Mouse (Mus musculus) heart, embryonic 13.5 days (tissue): Measurements from ENCODE around the gene Golt1a. TPM values are rescaled to one million over a fixed set of nuclear protein-coding genes. Genes with fewer than 3 reads are reported as not detected.
A peak's percentile ranks its signal among the peaks of the same experiment; 100 is the strongest.
"Not testable (repeated sequence)": the region's sequence is repeated elsewhere in the genome, so short reads cannot be mapped to it uniquely, and the experiment has no call there.

ENCODE experiments used
- ATAC-seq: fragments of 200-750 bp; cut with Nextera tagmentation; 2 replicates; pipeline ENCODE4 v1.8.0; 2017; ENCODE audit warnings: moderate TSS enrichment; ENCODE audit not compliant: insufficient number of reproducible peaks, low FRiP score, low TSS enrichment; ENCODE audit errors: extremely low read depth
- H3K27ac ChIP-seq: fragments of 300-500 bp; sonication (generic); replicated peaks from 2 replicates; pipeline ENCODE4 v1.5.1; 2015; ENCODE audit warnings: moderate library complexity, mild to moderate bottlenecking, inconsistent platforms
- H3K27me3 ChIP-seq: fragments of 300-500 bp; sonication (generic); replicated peaks from 2 replicates; pipeline ENCODE4 v1.6.1; 2015; ENCODE audit warnings: mild to moderate bottlenecking, inconsistent platforms
- H3K36me3 ChIP-seq: fragments of 300-500 bp; sonication (generic); 2 replicates; pipeline ENCODE4 v1.6.1; 2015; ENCODE audit warnings: mild to moderate bottlenecking, inconsistent platforms
- H3K4me1 ChIP-seq: fragments of 300-500 bp; sonication (generic); 2 replicates; pipeline ENCODE4 v1.6.1; 2015; ENCODE audit warnings: inconsistent platforms
- H3K4me2 ChIP-seq: fragments of 300-500 bp; sonication (generic); 2 replicates; pipeline ENCODE4 v1.6.1; 2015; ENCODE audit warnings: inconsistent platforms, mild to moderate bottlenecking, moderate library complexity
- H3K4me3 ChIP-seq: fragments of 300-500 bp; sonication (generic); 2 replicates; pipeline ENCODE4 v1.5.1; 2015; ENCODE audit warnings: moderate library complexity, mild to moderate bottlenecking, inconsistent platforms
- H3K9ac ChIP-seq: fragments of 300-500 bp; sonication (generic); 2 replicates; pipeline ENCODE4 v1.6.1; 2015; ENCODE audit warnings: inconsistent platforms, mild to moderate bottlenecking, moderate library complexity
- H3K9me3 ChIP-seq: fragments of 300-500 bp; sonication (generic); 2 replicates; pipeline ENCODE4 v1.6.1; 2016; ENCODE audit warnings: inconsistent platforms
- WGBS: fragments of 180-500 bp; shearing (Covaris S2); methylation state at CpG from one replicate; pipeline ENCODE4 v1.1.7; 2015; ENCODE audit warnings: mixed read lengths; 5-methylcytosine and 5-hydroxymethylcytosine counted together
- polyA plus RNA-seq: library from polyadenylated mRNA; unstranded; fragments of >200 nt; fragmentation: Nextera tagmentation; extraction: Ambion mirVana; gene quantifications from 2 replicates; pipeline ENCODE4 v1.2.1, GENCODE M21; 2015

Gene Golt1a
- polyA plus RNA-seq, 1 experiment from 2014 or later, result 0.13 TPM

DNA sequence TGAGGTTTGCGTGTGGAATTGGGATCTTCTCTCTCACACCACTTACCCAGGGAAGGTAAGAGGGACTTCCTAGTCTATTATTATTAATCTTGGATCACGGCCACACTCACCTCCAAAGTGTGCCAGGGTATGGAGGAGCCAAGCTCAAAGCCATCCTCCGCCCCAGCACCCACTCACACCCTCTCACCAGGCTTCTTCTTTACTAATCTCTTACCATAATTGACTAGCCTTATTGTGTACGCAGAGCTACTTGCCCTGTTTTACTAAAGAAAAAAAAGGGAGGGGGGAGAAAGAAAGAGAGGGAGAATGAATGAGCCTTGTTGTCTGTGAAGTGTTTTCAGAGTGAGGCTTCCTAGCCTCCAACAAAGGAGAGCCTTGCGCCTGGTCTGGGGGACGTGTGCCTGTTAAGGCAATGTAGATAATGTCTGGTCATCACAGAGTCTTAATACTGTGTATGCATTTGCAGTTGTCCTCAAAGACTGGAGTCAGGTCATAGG, 18.7 kb downstream of the Golt1a start:
- H3K4me2 ChIP-seq, result no peak overlapping the region
- ATAC-seq, result no peak
- 70% methylated on average over 6 of the region's 6 CpGs for WGBS

DNA sequence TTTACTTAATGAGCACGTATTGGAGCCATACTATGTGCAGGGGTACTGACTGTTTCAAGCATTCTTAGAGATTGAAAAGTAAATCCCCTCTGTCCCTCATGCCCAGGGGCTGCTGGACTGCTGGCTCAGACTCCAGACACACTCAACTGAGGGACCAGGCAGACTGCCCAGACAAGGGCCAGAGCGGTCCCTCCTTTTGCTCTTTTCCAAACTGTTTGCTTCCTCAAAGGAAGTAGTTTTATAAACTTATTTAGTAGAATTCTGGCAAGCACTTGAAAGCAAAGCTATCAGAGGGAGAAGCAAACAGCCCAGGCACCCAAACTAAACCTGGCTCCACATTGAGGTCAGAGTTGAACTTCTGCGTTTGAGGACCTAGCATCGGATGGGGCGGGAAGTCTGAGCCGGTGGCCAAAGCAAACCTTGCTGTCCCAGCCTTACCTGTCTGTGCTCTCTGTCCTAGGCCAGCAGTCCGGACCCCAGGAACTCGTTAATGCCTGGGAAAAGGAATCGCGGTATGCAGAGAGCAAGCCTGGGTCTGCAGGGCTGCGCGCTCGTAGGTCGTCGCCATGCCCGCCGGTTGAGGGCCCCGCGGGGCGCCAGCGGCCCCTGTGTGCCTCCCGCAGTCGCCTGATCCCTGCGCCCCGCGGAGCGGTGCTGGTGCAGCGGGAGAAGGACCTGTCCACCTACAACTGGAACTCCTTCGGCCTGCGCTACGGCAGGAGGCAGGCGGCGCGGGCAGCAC, 19.5 kb downstream of the Golt1a start:
- peaks cover 9% of the 10 kb centered on the region for H3K4me1 ChIP-seq
- H3K4me2 ChIP-seq, result peak overlapping the region; percentile 71
- WGBS, result 10% methylated on average over 34 of the region's 34 CpGs
- peaks cover 57% of the 10 kb centered on the region for H3K27me3 ChIP-seq
- no peak overlapping the region for H3K27ac ChIP-seq
- H3K4me3 ChIP-seq, result peak overlapping the region; percentile 45
- H3K9me3 ChIP-seq, result no peaks in the 10 kb centered on the region
- peak overlapping the region; percentile 58 for H3K9ac ChIP-seq
- no peak for ATAC-seq
- H3K36me3 ChIP-seq, result no peaks in the 10 kb centered on the region

More for the DNA sequence above, 18.7 kb downstream of the Golt1a start:
- Histone ChIP-seq H3K9me3 (no peaks in the 10 kb centered on the region), H3K27ac (no peak overlapping the region), H3K4me3 (no peak overlapping the region), H3K4me1 (peaks cover 9% of the 10 kb centered on the region), H3K27me3 (peaks cover 57% of the 10 kb centered on the region), H3K9ac (no peak overlapping the region), H3K36me3 (no peaks in the 10 kb centered on the region)

DNA sequence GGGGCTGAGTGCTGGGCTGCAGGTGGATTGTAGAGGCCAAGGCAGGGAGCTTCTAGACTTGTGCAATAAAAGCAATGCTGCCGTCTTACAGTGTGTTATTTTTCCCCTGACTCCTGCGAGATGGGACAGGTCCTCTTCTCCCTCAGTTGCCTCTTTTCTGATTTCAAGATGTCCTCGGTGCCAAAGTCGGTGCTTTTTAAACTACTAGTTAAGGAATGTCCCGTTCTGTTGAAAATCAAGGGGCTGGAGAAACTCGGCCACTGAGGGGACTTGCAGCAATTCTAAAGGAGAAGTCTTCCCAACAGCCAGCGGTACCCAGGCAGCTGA, 20.0 kb downstream of the Golt1a start:
- Histone ChIP-seq H3K27me3 (peaks cover 57% of the 10 kb centered on the region), H3K4me3 (peak overlapping the region; percentile 45), H3K36me3 (no peaks in the 10 kb centered on the region), H3K27ac (no peak overlapping the region), H3K4me1 (peaks cover 9% of the 10 kb centered on the region), H3K9ac (peak overlapping the region; percentile 58), H3K4me2 (peak overlapping the region; percentile 71), H3K9me3 (no peaks in the 10 kb centered on the region)
- ATAC-seq, result no peak
- 31% methylated on average over 7 of the region's 7 CpGs for whole genome bisulfite sequencing

DNA sequence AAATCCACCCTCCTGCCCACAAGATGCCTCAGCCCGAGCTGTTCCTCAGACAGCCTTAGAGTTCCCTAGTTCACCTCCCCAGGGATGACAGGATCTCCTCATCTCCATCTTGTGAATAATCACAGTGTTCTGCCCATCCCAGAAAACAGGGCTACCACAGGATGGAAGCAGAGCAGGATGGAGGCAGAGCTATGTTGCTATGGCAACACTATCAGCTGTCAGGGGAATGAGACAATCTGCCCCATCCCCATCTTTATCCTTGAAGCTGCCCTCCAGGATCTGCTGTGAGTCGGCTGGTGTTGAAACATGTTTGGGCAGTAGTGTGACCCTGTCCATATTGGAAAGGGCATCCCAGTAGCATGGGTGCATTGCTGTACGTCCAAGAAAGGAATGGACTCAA, 21.5 kb downstream of the Golt1a start:
- no peak for ATAC-seq
- Histone ChIP-seq H3K36me3 (no peaks in the 10 kb centered on the region), H3K4me1 (peaks cover 9% of the 10 kb centered on the region), H3K4me3 (no peak overlapping the region), H3K9me3 (no peaks in the 10 kb centered on the region), H3K9ac (no peak overlapping the region), H3K27me3 (peaks cover 61% of the 10 kb centered on the region), H3K4me2 (no peak overlapping the region), H3K27ac (no peak overlapping the region)
- 53% methylated on average over 3 of the region's 3 CpGs for WGBS

DNA sequence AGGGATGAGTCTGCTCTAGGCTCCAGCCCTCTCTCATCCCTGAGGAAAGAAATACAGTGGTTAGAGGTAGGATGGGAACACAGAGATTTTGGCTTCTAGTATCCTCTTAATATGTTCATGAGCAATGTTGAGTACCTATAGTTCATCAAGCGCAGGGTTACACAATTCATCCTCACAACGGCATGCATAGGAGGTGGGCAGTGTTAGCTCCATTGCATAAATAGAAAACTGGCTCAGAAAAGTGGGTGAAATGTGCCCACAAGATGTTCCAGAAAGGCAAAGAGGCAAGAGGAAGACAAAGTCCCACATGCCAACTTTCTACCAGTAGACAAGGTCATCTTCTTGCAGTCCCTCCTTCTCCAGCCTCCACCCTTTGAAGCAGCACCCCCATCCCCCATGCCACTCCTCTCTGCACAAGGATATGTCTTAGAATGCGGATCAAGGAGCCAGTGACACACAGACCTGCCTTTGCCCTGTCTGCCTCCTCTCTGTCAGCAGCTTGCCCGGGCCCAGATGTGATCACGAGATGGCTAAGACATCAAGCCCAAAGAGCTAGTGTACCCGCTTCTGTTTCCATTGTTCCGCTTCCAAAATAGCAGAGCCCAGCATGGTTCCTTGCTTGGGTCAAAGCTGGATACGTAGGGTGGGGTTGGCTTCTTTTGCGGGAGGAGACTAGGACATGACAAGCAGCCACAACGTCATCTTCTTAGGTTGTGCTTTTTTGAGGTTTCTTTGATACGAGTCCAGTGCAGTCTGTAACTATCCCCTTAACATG, 23.2 kb downstream of the Golt1a start:
- Histone ChIP-seq H3K9ac (no peak overlapping the region), H3K9me3 (no peaks in the 10 kb centered on the region), H3K4me2 (no peak overlapping the region), H3K36me3 (no peaks in the 10 kb centered on the region), H3K4me3 (no peak overlapping the region), H3K4me1 (peaks cover 9% of the 10 kb centered on the region), H3K27ac (no peak overlapping the region), H3K27me3 (peaks cover 49% of the 10 kb centered on the region)
- ATAC-seq, result no peak
- 79% methylated on average over 11 of the region's 11 CpGs for WGBS

DNA sequence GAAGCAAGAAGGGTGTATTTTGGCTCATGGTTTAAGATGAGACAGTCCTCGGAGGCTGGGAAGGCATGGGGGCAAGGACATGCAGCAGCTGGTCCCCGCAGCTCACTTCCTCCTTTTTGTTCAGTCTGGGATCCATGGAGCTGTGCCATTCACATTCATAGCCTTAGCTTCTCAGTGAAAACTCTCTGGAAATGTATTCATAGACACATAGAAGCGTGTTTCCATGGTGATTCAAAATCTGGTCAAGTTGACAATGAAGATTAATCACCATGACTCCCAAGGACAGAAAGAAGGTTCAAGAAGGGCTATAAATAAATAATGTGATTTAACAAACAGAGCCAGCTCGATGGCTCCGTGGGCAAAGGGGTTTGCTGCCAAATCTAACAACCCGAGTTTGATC, 24.3 kb downstream of the Golt1a start:
- WGBS, result 80% methylated on average over 6 of the region's 6 CpGs
- Histone ChIP-seq H3K36me3 (no peaks in the 10 kb centered on the region), H3K4me2 (no peak overlapping the region), H3K4me3 (no peak overlapping the region), H3K9ac (no peak overlapping the region), H3K9me3 (no peaks in the 10 kb centered on the region), H3K4me1 (peaks cover 8% of the 10 kb centered on the region), H3K27me3 (peaks cover 38% of the 10 kb centered on the region), H3K27ac (no peak overlapping the region)
- no peak for ATAC-seq

DNA sequence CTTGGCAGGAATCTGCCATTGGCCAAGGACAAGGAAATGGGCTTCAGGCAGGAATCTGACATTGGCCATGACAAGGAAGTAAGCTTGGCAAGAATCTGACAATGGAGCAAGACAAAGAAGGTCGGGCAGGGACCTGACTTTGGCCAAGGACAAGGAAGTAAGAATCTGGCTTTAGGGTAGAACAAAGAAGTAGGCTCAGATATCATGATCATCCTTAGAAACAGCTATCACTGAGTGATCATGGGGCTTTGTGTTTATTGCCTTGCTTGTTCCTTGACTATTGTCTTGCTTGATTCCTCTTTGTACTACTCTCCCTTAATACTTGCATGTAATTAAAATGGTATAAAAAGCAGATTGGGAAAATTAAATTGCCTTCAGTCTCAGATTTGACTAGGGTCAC, 30.8 kb downstream of the Golt1a start:
- H3K36me3 ChIP-seq, H3K27ac ChIP-seq, ATAC-seq, H3K4me2 ChIP-seq, H3K9ac ChIP-seq, H3K4me1 ChIP-seq, H3K9me3 ChIP-seq, H3K27me3 ChIP-seq, H3K4me3 ChIP-seq: not testable (repeated sequence)
- 60% methylated on average over 1 of the region's 1 CpGs for WGBS

DNA sequence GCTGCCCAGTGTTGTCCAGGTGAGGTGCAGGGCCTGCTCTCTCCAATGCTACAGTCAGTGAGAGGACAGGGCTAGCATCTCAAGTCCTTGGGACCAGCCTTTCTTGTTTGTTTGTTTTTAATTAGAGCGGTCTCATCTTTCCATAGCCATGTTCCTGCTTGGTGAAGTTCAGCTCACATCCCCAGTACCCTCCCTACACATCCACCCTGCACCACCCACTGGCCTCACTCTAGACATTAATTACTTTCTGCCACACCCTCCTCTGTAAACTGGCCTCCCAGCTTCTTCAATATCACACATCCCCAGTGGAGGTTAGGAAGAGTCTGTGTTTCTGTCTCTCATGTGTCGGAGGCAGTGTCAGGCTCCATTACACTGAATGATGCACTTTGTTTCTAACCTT, 34.8 kb downstream of the Golt1a start:
- no peak overlapping the region for H3K4me3 ChIP-seq
- 94% methylated on average over 2 of the region's 2 CpGs for WGBS

DNA sequence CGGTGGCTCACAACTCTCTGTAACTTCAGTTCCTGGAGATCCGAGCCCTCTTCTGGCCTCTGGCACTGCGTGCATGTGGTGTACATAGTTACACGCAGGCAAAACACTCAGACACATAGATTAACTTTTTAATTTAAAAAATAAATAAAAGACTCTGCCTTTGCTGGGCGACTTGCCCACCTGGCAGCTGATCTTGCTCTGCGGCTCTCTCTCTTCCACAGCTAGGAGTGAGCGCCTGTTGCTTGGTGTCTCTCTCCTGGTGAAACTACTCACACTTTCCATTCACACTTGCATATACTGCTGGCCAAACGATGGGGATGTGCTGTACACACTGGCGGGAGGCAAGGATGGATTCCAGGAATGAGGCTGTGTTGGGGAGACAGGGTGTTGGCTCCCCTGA, 36.9 kb downstream of the Golt1a start:
- Histone ChIP-seq H3K36me3 (no peaks in the 10 kb centered on the region), H3K4me2 (no peak overlapping the region), H3K27ac (no peak overlapping the region), H3K27me3 (peaks cover 11% of the 10 kb centered on the region; the same call in 1 of the 2 replicates), H3K9me3 (no peaks in the 10 kb centered on the region), H3K4me3 (no peak overlapping the region), H3K9ac (no peak overlapping the region), H3K4me1 (peaks cover 11% of the 10 kb centered on the region)
- WGBS, result 71% methylated on average over 9 of the region's 9 CpGs
- no peak for ATAC-seq

More for the DNA sequence above, 34.8 kb downstream of the Golt1a start:
- peaks cover 7% of the 10 kb centered on the region for H3K4me1 ChIP-seq
- ATAC-seq, result no peak
- no peak overlapping the region for H3K27ac ChIP-seq
- H3K9me3 ChIP-seq, result no peaks in the 10 kb centered on the region
- H3K36me3 ChIP-seq, result no peaks in the 10 kb centered on the region
- 0 out of 2 replicates have a peak, but pooled peaks cover 3% of the 10 kb centered on the region for H3K27me3 ChIP-seq
- no peak overlapping the region for H3K4me2 ChIP-seq
- H3K9ac ChIP-seq, result no peak overlapping the region

DNA sequence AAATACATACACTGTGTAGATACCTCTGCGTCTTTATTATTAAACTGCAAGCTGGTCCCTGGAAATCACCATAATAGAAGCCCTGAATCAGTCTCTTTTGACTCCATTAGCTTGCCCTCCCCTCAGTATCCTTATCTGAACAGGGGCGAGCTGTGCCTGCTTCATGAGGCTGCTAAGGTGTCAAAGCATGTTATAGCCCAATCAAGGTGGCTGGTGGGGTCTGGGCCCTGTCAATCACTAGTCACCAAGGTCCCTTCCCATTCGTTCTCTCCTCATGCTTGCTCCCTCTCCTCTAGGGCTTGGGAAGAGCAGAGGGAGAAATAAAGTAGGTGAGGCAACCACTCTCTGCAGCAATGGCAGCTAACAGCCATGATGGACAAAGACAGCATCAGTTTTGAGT, 37.6 kb downstream of the Golt1a start:
- H3K27ac ChIP-seq, result no peak overlapping the region
- no peaks in the 10 kb centered on the region for H3K36me3 ChIP-seq
- H3K9ac ChIP-seq, result no peak overlapping the region
- ATAC-seq, result no peak
- WGBS, result 45% methylated on average over 3 of the region's 3 CpGs
- H3K4me1 ChIP-seq, result peaks cover 11% of the 10 kb centered on the region
- no peak overlapping the region for H3K4me2 ChIP-seq
- no peak overlapping the region for H3K4me3 ChIP-seq
- H3K9me3 ChIP-seq, result no peaks in the 10 kb centered on the region
- peaks cover 17% of the 10 kb centered on the region for H3K27me3 ChIP-seq

DNA sequence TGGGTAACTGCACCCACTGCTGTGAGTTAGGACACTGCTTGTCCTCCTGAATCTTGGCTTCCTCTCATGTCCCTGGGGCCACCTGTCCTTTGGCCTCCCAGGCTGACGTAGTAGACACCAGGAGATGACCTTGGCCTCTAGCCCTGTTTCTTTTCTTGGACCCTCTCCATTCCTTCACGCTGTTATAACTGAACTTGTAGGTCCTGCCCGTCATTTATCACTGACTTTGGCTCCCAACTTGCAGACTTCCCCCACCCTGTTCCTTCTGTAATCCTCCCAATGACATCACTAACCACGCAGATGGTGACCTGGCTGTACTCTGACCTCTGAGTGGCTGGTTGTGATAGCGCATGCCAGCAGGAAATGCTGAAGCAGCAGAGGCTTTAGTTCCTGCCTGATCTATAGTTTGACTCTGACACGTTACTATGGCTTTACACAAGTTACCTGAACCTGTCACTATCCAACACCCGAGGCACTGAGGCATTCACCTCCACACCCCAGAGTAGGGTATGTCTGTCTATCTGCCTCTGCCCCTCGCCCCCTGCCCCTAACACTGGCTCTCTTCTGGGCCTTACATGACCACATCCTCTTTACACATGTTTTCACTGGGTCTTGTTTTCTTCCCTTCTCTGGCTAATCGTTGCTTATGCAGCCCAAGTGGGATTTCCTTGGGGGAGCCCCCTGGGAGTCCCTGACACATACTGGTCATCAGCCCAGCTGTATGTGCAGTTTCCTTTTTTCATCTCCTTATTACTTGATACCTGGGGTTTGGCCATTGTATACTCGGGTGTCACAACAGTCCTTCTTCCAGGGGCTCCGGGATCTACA, 38.3 kb downstream of the Golt1a start:
- Histone ChIP-seq H3K4me1 (peaks cover 11% of the 10 kb centered on the region), H3K4me2 (no peak overlapping the region), H3K36me3 (no peaks in the 10 kb centered on the region), H3K9me3 (no peaks in the 10 kb centered on the region), H3K27me3 (peaks cover 23% of the 10 kb centered on the region), H3K4me3 (no peak overlapping the region), H3K9ac (no peak overlapping the region), H3K27ac (no peak overlapping the region)
- 49% methylated on average over 11 of the region's 11 CpGs for WGBS
- ATAC-seq, result no peak
